Mouse (Mus musculus): ENCODE measurements around the gene Zfp385b. TPM values are rescaled to one million over a fixed set of nuclear protein-coding genes. Genes with fewer than 3 reads are reported as not detected.
"Not testable (repeated sequence)": the region's sequence is repeated elsewhere in the genome, so short reads cannot be mapped to it uniquely, and the experiment has no call there.

Zfp385b gene
- polyA plus RNA-seq, 1 experiment from 2014 or later = 6.2 TPM

- H3K4me1 ChIP-seq (ENCODE audit: control insufficient read depth, insufficient read depth, low read length) = no peaks in the 10 kb centered on the region
- no peak for ATAC-seq (ENCODE audit: insufficient number of reproducible peaks, insufficient read depth, low FRiP score, low read depth)
- 80% methylated on average over 10 of the region's 10 CpGs for WGBS
- no peaks in the 10 kb centered on the region for H3K36me3 ChIP-seq (ENCODE audit: control insufficient read depth, insufficient read depth, low read length)
- no peaks in the 10 kb centered on the region for H3K9me3 ChIP-seq (ENCODE audit: control insufficient read depth, low read depth, low read length)
- no peak overlapping the region for H3K4me3 ChIP-seq (ENCODE audit: low read depth, low read length)
- no peak overlapping the region for H3K4me2 ChIP-seq (replicated peaks; ENCODE audit: low read depth, low read length)
- H3K27ac ChIP-seq (ENCODE audit: low read length) = no peak overlapping the region
- no peak overlapping the region for H3K9ac ChIP-seq (replicated peaks; ENCODE audit: low read depth, low read length)
- H3K27me3 ChIP-seq (ENCODE audit: control insufficient read depth, insufficient read depth, low read length) = no peaks in the 10 kb centered on the region
Observed at GRCm38 (mm10) chr2:77461413-77461812, 358.0 kb downstream of the Zfp385b start.

DNA sequence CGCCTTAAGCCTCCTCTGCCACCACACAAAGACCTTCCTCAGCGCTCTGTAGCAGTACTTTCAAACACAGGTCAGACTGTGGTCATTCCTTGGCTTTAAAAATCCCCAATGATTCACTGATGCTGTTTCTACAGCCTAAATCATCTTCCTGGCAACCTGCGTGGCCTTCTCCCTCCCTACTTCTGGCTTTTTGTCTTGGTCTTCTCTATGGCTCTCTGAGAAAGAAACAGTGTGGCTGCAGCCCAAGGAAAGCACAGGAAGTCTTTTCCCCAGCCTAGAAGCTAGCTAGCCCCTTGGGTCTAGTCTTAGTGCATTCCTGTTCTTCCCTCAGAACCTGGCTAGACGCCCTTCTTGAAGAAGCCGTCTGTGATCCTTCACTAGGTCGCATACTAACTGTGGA, 359.4 kb downstream of the Zfp385b start:
- H3K36me3 ChIP-seq (ENCODE audit: control insufficient read depth, insufficient read depth, low read length) = no peaks in the 10 kb centered on the region
- H3K4me1 ChIP-seq (ENCODE audit: control insufficient read depth, insufficient read depth, low read length) = no peaks in the 10 kb centered on the region
- ATAC-seq (ENCODE audit: insufficient number of reproducible peaks, insufficient read depth, low FRiP score, low read depth) = no peak
- H3K9ac ChIP-seq (replicated peaks; ENCODE audit: low read depth, low read length) = no peak overlapping the region
- no peak overlapping the region for H3K27ac ChIP-seq (ENCODE audit: low read length)
- no peaks in the 10 kb centered on the region for H3K9me3 ChIP-seq (ENCODE audit: control insufficient read depth, low read depth, low read length)
- no peaks in the 10 kb centered on the region for H3K27me3 ChIP-seq (ENCODE audit: control insufficient read depth, insufficient read depth, low read length)
- H3K4me3 ChIP-seq (ENCODE audit: low read depth, low read length) = no peak overlapping the region
- WGBS = 83% methylated on average over 6 of the region's 6 CpGs
- no peak overlapping the region for H3K4me2 ChIP-seq (replicated peaks; ENCODE audit: low read depth, low read length)

- Histone ChIP-seq H3K4me3 (ENCODE audit: low read depth, low read length) (no peak overlapping the region), H3K4me2 (replicated peaks; ENCODE audit: low read depth, low read length) (no peak overlapping the region), H3K27me3 (ENCODE audit: control insufficient read depth, insufficient read depth, low read length) (no peaks in the 10 kb centered on the region), H3K27ac (ENCODE audit: low read length) (no peak overlapping the region), H3K36me3 (ENCODE audit: control insufficient read depth, insufficient read depth, low read length) (no peaks in the 10 kb centered on the region), H3K9me3 (ENCODE audit: control insufficient read depth, low read depth, low read length) (no peaks in the 10 kb centered on the region), H3K4me1 (ENCODE audit: control insufficient read depth, insufficient read depth, low read length) (no peaks in the 10 kb centered on the region), H3K9ac (replicated peaks; ENCODE audit: low read depth, low read length) (no peak overlapping the region)
- 87% methylated on average over 6 of the region's 6 CpGs for WGBS
- ATAC-seq (ENCODE audit: insufficient number of reproducible peaks, insufficient read depth, low FRiP score, low read depth) = no peak
Observed at GRCm38 (mm10) chr2:77458431-77458830, 361.0 kb downstream of the Zfp385b start.

- no peaks in the 10 kb centered on the region for H3K9me3 ChIP-seq (ENCODE audit: control insufficient read depth, low read depth, low read length)
- no peaks in the 10 kb centered on the region for H3K4me1 ChIP-seq (ENCODE audit: control insufficient read depth, insufficient read depth, low read length)
- no peak for ATAC-seq (ENCODE audit: insufficient number of reproducible peaks, insufficient read depth, low FRiP score, low read depth)
- WGBS = 33% methylated on average over 1 of the region's 1 CpGs
- H3K4me2 ChIP-seq (replicated peaks; ENCODE audit: low read depth, low read length) = no peak overlapping the region
- no peak overlapping the region for H3K27ac ChIP-seq (ENCODE audit: low read length)
- no peak overlapping the region for H3K4me3 ChIP-seq (ENCODE audit: low read depth, low read length)
- no peak overlapping the region for H3K9ac ChIP-seq (replicated peaks; ENCODE audit: low read depth, low read length)
- no peaks in the 10 kb centered on the region for H3K27me3 ChIP-seq (ENCODE audit: control insufficient read depth, insufficient read depth, low read length)
- H3K36me3 ChIP-seq (ENCODE audit: control insufficient read depth, insufficient read depth, low read length) = no peaks in the 10 kb centered on the region
Observed at GRCm38 (mm10) chr2:77457120-77457519, 362.3 kb downstream of the Zfp385b start.

- H3K9me3 ChIP-seq (ENCODE audit: control insufficient read depth, low read depth, low read length) = no peaks in the 10 kb centered on the region
- no peak overlapping the region for H3K4me3 ChIP-seq (ENCODE audit: low read depth, low read length)
- 51% methylated on average over 4 of the region's 4 CpGs for WGBS
- no peaks in the 10 kb centered on the region for H3K27me3 ChIP-seq (ENCODE audit: control insufficient read depth, insufficient read depth, low read length)
- no peak overlapping the region for H3K9ac ChIP-seq (replicated peaks; ENCODE audit: low read depth, low read length)
- no peaks in the 10 kb centered on the region for H3K4me1 ChIP-seq (ENCODE audit: control insufficient read depth, insufficient read depth, low read length)
- ATAC-seq (ENCODE audit: insufficient number of reproducible peaks, insufficient read depth, low FRiP score, low read depth) = no peak
- no peak overlapping the region for H3K27ac ChIP-seq (ENCODE audit: low read length)
- no peaks in the 10 kb centered on the region for H3K36me3 ChIP-seq (ENCODE audit: control insufficient read depth, insufficient read depth, low read length)
- no peak overlapping the region for H3K4me2 ChIP-seq (replicated peaks; ENCODE audit: low read depth, low read length)
Observed at GRCm38 (mm10) chr2:77456602-77457001, 362.8 kb downstream of the Zfp385b start.

- Histone ChIP-seq H3K4me1 (ENCODE audit: control insufficient read depth, insufficient read depth, low read length) (no peaks in the 10 kb centered on the region), H3K27ac (ENCODE audit: low read length) (no peak overlapping the region), H3K36me3 (ENCODE audit: control insufficient read depth, insufficient read depth, low read length) (no peaks in the 10 kb centered on the region), H3K4me3 (ENCODE audit: low read depth, low read length) (no peak overlapping the region), H3K4me2 (replicated peaks; ENCODE audit: low read depth, low read length) (no peak overlapping the region), H3K9me3 (ENCODE audit: control insufficient read depth, low read depth, low read length) (no peaks in the 10 kb centered on the region), H3K9ac (replicated peaks; ENCODE audit: low read depth, low read length) (no peak overlapping the region), H3K27me3 (ENCODE audit: control insufficient read depth, insufficient read depth, low read length) (no peaks in the 10 kb centered on the region)
- no peak for ATAC-seq (ENCODE audit: insufficient number of reproducible peaks, insufficient read depth, low FRiP score, low read depth)
- 65% methylated on average over 7 of the region's 7 CpGs for WGBS
Observed at GRCm38 (mm10) chr2:77454341-77454937, 365.0 kb downstream of the Zfp385b start.

GRCm38 (mm10) chr2:77453786-77454185, 365.7 kb downstream of the Zfp385b start:
- Histone ChIP-seq H3K9ac (replicated peaks; ENCODE audit: low read depth, low read length) (no peak overlapping the region), H3K27me3 (ENCODE audit: control insufficient read depth, insufficient read depth, low read length) (no peaks in the 10 kb centered on the region), H3K9me3 (ENCODE audit: control insufficient read depth, low read depth, low read length) (no peaks in the 10 kb centered on the region), H3K36me3 (ENCODE audit: control insufficient read depth, insufficient read depth, low read length) (no peaks in the 10 kb centered on the region), H3K4me1 (ENCODE audit: control insufficient read depth, insufficient read depth, low read length) (no peaks in the 10 kb centered on the region), H3K4me3 (ENCODE audit: low read depth, low read length) (no peak overlapping the region), H3K27ac (ENCODE audit: low read length) (no peak overlapping the region), H3K4me2 (replicated peaks; ENCODE audit: low read depth, low read length) (no peak overlapping the region)
- no peak for ATAC-seq (ENCODE audit: insufficient number of reproducible peaks, insufficient read depth, low FRiP score, low read depth)
- WGBS = 51% methylated on average over 3 of the region's 3 CpGs

- not testable (repeated sequence) for H3K9me3 ChIP-seq (ENCODE audit: control insufficient read depth, low read depth, low read length); ATAC-seq (ENCODE audit: insufficient number of reproducible peaks, insufficient read depth, low FRiP score, low read depth); H3K27me3 ChIP-seq (ENCODE audit: control insufficient read depth, insufficient read depth, low read length); H3K36me3 ChIP-seq (ENCODE audit: control insufficient read depth, insufficient read depth, low read length); H3K9ac ChIP-seq (replicated peaks; ENCODE audit: low read depth, low read length); H3K4me2 ChIP-seq (replicated peaks; ENCODE audit: low read depth, low read length); H3K4me1 ChIP-seq (ENCODE audit: control insufficient read depth, insufficient read depth, low read length); H3K4me3 ChIP-seq (ENCODE audit: low read depth, low read length); H3K27ac ChIP-seq (ENCODE audit: low read length)
- 41% methylated on average over 5 of the region's 5 CpGs for WGBS
Observed at GRCm38 (mm10) chr2:77450017-77450416, 369.4 kb downstream of the Zfp385b start.

DNA sequence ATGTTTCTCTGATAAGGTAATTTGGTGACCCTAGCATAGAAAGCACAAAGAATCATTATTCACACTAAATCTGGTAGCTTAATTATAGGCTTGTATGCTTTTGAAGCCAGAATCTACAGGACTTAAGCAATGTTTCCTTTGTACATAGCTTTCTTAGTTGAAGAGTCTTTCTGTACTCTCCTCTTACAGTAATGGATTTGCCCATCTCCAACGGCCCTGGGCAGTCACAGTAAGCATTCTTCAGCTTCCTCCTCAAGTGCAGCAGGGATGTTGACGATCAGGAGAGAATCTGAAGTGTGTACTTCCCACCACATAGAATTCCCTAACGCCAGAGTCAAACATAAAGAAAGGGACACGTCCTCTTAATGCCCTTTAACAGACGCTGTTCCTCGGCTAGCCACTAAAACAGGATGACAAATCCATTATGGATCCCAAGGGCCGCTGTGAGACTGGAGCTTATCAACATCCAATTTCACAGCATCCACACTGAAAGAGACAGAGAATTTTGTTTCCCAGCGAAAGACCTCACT, 370.4 kb downstream of the Zfp385b start:
- Histone ChIP-seq H3K27ac (ENCODE audit: low read length) (no peak overlapping the region), H3K4me3 (ENCODE audit: low read depth, low read length) (no peak overlapping the region), H3K9ac (replicated peaks; ENCODE audit: low read depth, low read length) (no peak overlapping the region), H3K9me3 (ENCODE audit: control insufficient read depth, low read depth, low read length) (no peaks in the 10 kb centered on the region), H3K4me1 (ENCODE audit: control insufficient read depth, insufficient read depth, low read length) (no peaks in the 10 kb centered on the region), H3K36me3 (ENCODE audit: control insufficient read depth, insufficient read depth, low read length) (no peaks in the 10 kb centered on the region), H3K27me3 (ENCODE audit: control insufficient read depth, insufficient read depth, low read length) (no peaks in the 10 kb centered on the region), H3K4me2 (replicated peaks; ENCODE audit: low read depth, low read length) (no peak overlapping the region)
- no peak for ATAC-seq (ENCODE audit: insufficient number of reproducible peaks, insufficient read depth, low FRiP score, low read depth)
- WGBS = 24% methylated on average over 8 of the region's 8 CpGs

Data from stomach, embryonic 14.5 days (tissue).